Mouse (Mus musculus): ENCODE measurements around the gene Acsm3. TPM values are rescaled to one million over a fixed set of nuclear protein-coding genes. Genes with fewer than 3 reads are reported as not detected.

Acsm3 gene
- 6.8 and 14.8 TPM in 2 replicates for polyA plus RNA-seq (2012; rRNA removed; ENCODE audit: low replicate concordance)

DNA sequence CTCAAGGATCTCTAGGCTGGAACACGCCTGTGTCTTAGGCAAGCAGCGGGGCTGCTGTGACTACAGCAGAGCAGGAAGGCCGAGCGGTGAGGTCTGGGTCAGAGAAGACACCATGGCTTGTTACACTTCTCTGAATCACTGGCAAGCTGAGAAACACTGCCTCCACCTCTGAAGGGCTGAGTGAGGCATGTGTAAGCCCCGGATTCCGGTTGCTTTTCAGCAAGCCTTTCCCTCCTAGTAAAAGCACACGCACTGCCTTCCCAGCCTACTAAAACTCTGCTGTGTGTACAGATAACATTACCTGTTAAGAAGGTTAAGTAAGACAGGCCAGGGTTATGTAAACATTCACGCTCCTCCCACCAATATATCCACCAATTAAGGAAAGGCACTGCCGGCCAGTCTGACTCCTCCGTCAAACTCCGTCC lies at the start of gene Acsm3:
Acsm3 (plus strand) TSS at position 397 of the 425 bp plus-strand sequence.

GRCm38 (mm10) chr7:119720253-119720946 lies 40.3 kb upstream of the Acsm3 start, which contains the start of gene Thumpd1:
Gene Thumpd1 (minus strand): TSS chr7:119720798.

GRCm38 (mm10) chr7:119793586-119794250 lies 33.0 kb downstream of the Acsm3 start, which contains the start of the genes Rexo5 and Eri2:
Gene Rexo5 (plus strand): TSS chr7:119794006.
Gene Eri2 (minus strand): TSS chr7:119794058.

Other genes with a start within 250 kb of the Acsm3 start
- gene Acsm5, start 241.5 kb upstream of the Acsm3 start, polyA plus RNA-seq (2012; rRNA removed; ENCODE audit: low replicate concordance), result 5.5 and 6.6 TPM in 2 replicates
- not detected in 2 replicates for gene Pdilt, start 237.4 kb upstream of the Acsm3 start, polyA plus RNA-seq (2012; rRNA removed; ENCODE audit: low replicate concordance)
- gene Acsm2, start 206.6 kb upstream of the Acsm3 start, polyA plus RNA-seq (2012; rRNA removed; ENCODE audit: low replicate concordance), result not detected in 2 replicates
- gene Acsm1, start 153.9 kb upstream of the Acsm3 start, polyA plus RNA-seq (2012; rRNA removed; ENCODE audit: low replicate concordance), result 0.54 TPM in 1 of 2 replicates, not detected in the other
- gene Acsm4, start 70.9 kb upstream of the Acsm3 start, polyA plus RNA-seq (2012; rRNA removed; ENCODE audit: low replicate concordance), result not detected in 2 replicates
- gene Thumpd1, start 40.1 kb upstream of the Acsm3 start, polyA plus RNA-seq (2012; rRNA removed; ENCODE audit: low replicate concordance), result 14.3 and 17.8 TPM in 2 replicates
- gene Rexo5, start 33.1 kb downstream of the Acsm3 start, polyA plus RNA-seq (2012; rRNA removed; ENCODE audit: low replicate concordance), result 5.0 and 6.8 TPM in 2 replicates
- gene Eri2, start 33.1 kb downstream of the Acsm3 start, polyA plus RNA-seq (2012; rRNA removed; ENCODE audit: low replicate concordance), result 2.1 and 3.3 TPM in 2 replicates
- gene Lyrm1, start 134.9 kb downstream of the Acsm3 start, polyA plus RNA-seq (2012; rRNA removed; ENCODE audit: low replicate concordance), result 2.0 and 5.2 TPM in 2 replicates
- gene Dcun1d3, start 135.4 kb downstream of the Acsm3 start, polyA plus RNA-seq (2012; rRNA removed; ENCODE audit: low replicate concordance), result 7.0 and 13.7 TPM in 2 replicates